Mouse (Mus musculus): Measurements from ENCODE around the gene Pip5k1a. TPM values are rescaled to one million over a fixed set of nuclear protein-coding genes. Genes with fewer than 3 reads are reported as not detected.

Gene Pip5k1a
- polyA plus RNA-seq, 1 experiment from 2014 or later: 12.8 TPM

DNA sequence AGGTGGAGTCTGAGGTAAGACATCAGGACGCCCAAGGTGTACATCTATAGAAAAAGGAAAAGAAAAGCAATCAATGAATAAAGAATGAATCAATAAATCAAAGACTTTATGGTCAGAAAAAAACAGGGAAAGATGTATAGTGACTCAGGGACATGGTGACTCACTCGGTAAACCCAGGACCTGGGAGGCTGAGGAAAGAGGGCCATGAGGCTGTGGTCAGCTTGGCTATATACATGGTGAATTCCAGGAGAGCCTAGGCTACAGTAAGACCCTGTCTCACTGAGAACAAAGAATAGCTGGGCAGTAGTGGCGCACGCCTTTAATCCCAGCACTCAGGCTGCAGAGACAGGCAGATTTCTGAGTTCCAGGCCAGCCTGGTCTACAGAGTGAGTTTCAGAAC lies 43.0 kb downstream of the Pip5k1a start:
- Histone ChIP-seq H3K4me1 (replicated peaks; ENCODE audit: control insufficient read depth, insufficient read depth, low read length) (no peaks in the 10 kb centered on the region), H3K27ac (ENCODE audit: low read depth, low read length) (no peak overlapping the region), H3K9me3 (ENCODE audit: control insufficient read depth, low read length) (no peaks in the 10 kb centered on the region), H3K36me3 (ENCODE audit: control insufficient read depth, insufficient read depth, low read length) (peaks cover 67% of the 10 kb centered on the region), H3K4me3 (ENCODE audit: low read depth, low read length) (no peak overlapping the region), H3K4me2 (no peak overlapping the region), H3K27me3 (replicated peaks; ENCODE audit: control insufficient read depth, insufficient read depth, low read length) (no peaks in the 10 kb centered on the region), H3K9ac (ENCODE audit: low read depth, low read length) (no peak overlapping the region)
- no peak for DNase-seq (ENCODE audit: low spot score)
- WGBS: 93% methylated on average over 4 of the region's 4 CpGs
- ATAC-seq (replicated peaks; ENCODE audit: low FRiP score): no peak

DNA sequence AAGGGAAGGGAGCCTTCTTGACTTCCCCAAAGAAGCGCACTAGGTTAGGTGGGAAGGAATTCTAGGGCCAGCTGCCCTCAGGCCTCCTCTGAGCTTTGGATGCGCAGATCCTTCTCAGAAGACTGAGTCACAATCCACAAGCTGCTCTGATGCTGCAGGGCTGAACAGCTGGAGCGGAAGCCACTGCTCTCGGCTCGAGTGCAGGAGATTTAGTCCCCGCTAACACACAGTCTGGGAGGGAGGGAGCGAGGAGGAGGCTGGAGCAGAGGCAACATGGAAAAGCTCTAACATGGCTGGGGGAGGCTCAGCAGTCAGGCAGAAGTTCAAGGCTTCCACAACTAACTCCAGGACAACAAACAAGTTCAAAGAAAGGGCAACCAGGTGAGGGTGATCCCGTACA lies 48.7 kb downstream of the Pip5k1a start:
- Histone ChIP-seq H3K9ac (ENCODE audit: low read depth, low read length) (no peak overlapping the region), H3K9me3 (ENCODE audit: control insufficient read depth, low read length) (no peaks in the 10 kb centered on the region), H3K4me3 (ENCODE audit: low read depth, low read length) (no peak overlapping the region), H3K36me3 (ENCODE audit: control insufficient read depth, insufficient read depth, low read length) (peaks cover 26% of the 10 kb centered on the region), H3K27ac (ENCODE audit: low read depth, low read length) (no peak overlapping the region), H3K4me2 (no peak overlapping the region), H3K27me3 (replicated peaks; ENCODE audit: control insufficient read depth, insufficient read depth, low read length) (no peaks in the 10 kb centered on the region), H3K4me1 (replicated peaks; ENCODE audit: control insufficient read depth, insufficient read depth, low read length) (peaks cover 18% of the 10 kb centered on the region)
- WGBS: 83% methylated on average over 8 of the region's 8 CpGs
- ATAC-seq (replicated peaks; ENCODE audit: low FRiP score): no peak
- no peak for DNase-seq (ENCODE audit: low spot score)

DNA sequence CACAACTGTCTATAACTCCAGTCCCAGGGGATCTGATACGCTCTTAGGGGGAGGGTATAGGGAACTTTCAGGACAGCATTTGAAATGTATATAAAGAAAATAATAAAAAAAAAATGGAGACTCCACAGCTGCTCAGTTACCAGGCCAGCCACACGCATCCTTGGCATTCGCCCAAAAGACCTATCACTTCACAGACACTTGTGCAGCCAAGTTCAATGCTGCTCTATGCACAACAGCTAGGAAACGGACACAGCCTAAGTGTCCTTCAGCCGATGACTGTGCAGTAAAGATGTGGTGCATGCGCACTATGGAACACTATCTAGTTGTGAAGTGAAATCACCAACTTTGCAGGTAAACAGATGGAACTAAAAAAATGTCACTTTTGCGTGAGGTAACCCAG lies 50.5 kb downstream of the Pip5k1a start:
- DNase-seq (ENCODE audit: low spot score): no peak
- 80% methylated on average over 7 of the region's 7 CpGs for WGBS
- H3K27ac ChIP-seq (ENCODE audit: low read depth, low read length): no peak overlapping the region
- ATAC-seq (replicated peaks; ENCODE audit: low FRiP score): 0 out of 2 replicates have a peak, but pooled peaks have one; percentile 23
- H3K4me2 ChIP-seq: no peak overlapping the region
- H3K9ac ChIP-seq (ENCODE audit: low read depth, low read length): no peak overlapping the region
- peaks cover 19% of the 10 kb centered on the region for H3K4me1 ChIP-seq (replicated peaks; ENCODE audit: control insufficient read depth, insufficient read depth, low read length)
- no peaks in the 10 kb centered on the region for H3K27me3 ChIP-seq (replicated peaks; ENCODE audit: control insufficient read depth, insufficient read depth, low read length)
- no peak overlapping the region for H3K4me3 ChIP-seq (ENCODE audit: low read depth, low read length)
- H3K9me3 ChIP-seq (ENCODE audit: control insufficient read depth, low read length): no peaks in the 10 kb centered on the region
- peaks cover 15% of the 10 kb centered on the region for H3K36me3 ChIP-seq (ENCODE audit: control insufficient read depth, insufficient read depth, low read length)

DNA sequence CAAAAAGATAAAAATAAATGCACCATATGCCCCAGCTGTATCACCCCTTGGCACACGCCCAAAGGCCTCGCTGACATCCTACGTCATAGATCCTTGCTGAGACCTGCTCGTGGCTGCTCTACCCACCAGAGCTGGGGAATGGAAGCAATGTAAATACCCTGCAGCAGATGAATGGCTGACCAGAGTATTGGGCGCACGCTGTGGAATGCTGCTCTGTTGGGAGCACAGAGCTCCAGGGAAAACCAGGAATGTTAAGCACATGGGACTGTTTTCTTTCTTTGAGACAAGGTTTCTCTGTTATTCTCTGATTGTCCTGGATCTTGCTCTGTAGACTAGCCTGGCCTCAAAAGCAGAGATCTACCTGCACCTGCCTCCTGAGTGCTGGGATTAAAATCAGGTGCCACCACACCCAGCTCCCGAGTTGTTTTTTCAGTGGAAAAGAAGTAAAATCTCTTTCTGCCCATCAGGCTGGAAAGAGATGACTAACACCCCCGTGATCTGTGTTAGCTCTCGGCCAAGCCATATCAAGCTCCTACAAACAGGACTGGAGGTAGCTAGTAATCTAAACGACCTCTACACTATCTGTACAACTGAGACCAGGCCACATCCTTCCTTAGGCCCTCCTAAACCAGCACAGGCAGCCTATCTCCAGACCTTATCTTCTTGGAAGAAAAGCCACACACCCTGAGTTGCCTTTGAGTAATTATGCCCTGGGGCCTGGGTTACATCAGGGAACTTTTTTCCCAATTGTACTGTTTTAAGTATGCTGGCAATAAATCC lies 52.1 kb downstream of the Pip5k1a start:
- no peaks in the 10 kb centered on the region for H3K9me3 ChIP-seq (ENCODE audit: control insufficient read depth, low read length)
- peaks cover 6% of the 10 kb centered on the region for H3K36me3 ChIP-seq (ENCODE audit: control insufficient read depth, insufficient read depth, low read length)
- H3K4me3 ChIP-seq (ENCODE audit: low read depth, low read length): no peak overlapping the region
- peak overlapping the region; percentile 55 for H3K4me2 ChIP-seq
- peaks cover 21% of the 10 kb centered on the region for H3K4me1 ChIP-seq (replicated peaks; ENCODE audit: control insufficient read depth, insufficient read depth, low read length)
- DNase-seq (ENCODE audit: low spot score) (no peak), ATAC-seq (replicated peaks; ENCODE audit: low FRiP score) (peak; percentile 92)
- 21% methylated on average over 10 of the region's 10 CpGs for WGBS
- H3K27ac ChIP-seq (ENCODE audit: low read depth, low read length): peak overlapping the region; percentile 76
- no peaks in the 10 kb centered on the region for H3K27me3 ChIP-seq (replicated peaks; ENCODE audit: control insufficient read depth, insufficient read depth, low read length)
- H3K9ac ChIP-seq (ENCODE audit: low read depth, low read length): peak overlapping the region; percentile 13; the same call in 1 of the 2 replicates

DNA sequence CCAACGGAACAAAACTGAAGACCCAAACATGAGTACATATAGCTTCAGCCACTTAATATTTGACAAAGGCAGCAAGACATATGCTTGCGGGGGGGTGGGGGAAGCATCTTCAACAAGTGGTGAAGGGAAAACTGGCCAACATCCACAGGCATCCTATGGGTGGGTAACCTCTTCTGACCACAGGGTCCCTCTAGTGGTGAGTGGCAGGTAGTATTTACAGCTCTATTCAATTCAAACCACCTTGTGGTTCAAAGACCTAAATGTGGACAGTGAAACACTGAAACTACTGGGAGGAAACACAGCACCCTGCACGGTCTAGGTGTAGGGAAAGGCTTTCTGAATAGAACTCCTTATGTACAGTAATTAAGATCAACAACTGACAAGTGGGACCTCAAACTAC lies 53.0 kb downstream of the Pip5k1a start:
- no peak overlapping the region for H3K27ac ChIP-seq (ENCODE audit: low read depth, low read length)
- DNase-seq (ENCODE audit: low spot score) (no peak), ATAC-seq (replicated peaks; ENCODE audit: low FRiP score) (no peak)

DNA sequence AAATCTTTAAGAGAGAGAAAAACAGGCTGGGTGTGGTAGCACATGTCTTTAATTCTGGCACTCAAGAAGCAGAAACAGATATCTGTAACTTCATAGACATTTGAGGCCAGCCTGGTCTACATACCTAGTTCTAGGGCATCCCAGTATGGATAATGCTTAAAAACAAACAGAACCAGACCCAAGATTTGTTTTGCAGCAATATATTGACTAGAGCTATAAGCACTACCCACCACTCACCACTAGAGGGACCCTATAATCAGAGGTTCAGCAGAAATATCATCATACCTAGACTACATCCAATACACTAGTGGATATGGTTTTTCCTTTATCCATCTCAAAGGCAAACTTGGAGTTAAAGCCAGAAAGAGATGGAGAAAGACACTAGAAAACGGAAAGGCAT lies 53.8 kb downstream of the Pip5k1a start:
- Histone ChIP-seq H3K9ac (ENCODE audit: low read depth, low read length) (no peak overlapping the region), H3K36me3 (ENCODE audit: control insufficient read depth, insufficient read depth, low read length) (peaks cover under 1% of the 10 kb centered on the region), H3K4me3 (ENCODE audit: low read depth, low read length) (no peak overlapping the region), H3K27me3 (replicated peaks; ENCODE audit: control insufficient read depth, insufficient read depth, low read length) (no peaks in the 10 kb centered on the region), H3K4me1 (replicated peaks; ENCODE audit: control insufficient read depth, insufficient read depth, low read length) (peaks cover 21% of the 10 kb centered on the region), H3K27ac (ENCODE audit: low read depth, low read length) (no peak overlapping the region), H3K9me3 (ENCODE audit: control insufficient read depth, low read length) (no peaks in the 10 kb centered on the region), H3K4me2 (no peak overlapping the region)
- DNase-seq (ENCODE audit: low spot score): no peak
- ATAC-seq (replicated peaks; ENCODE audit: low FRiP score): no peak
- WGBS: 39% methylated on average over 1 of the region's 1 CpGs

More for the DNA sequence above, 53.0 kb downstream of the Pip5k1a start:
- Histone ChIP-seq H3K9me3 (ENCODE audit: control insufficient read depth, low read length) (no peaks in the 10 kb centered on the region), H3K4me2 (no peak overlapping the region), H3K9ac (ENCODE audit: low read depth, low read length) (no peak overlapping the region), H3K27me3 (replicated peaks; ENCODE audit: control insufficient read depth, insufficient read depth, low read length) (no peaks in the 10 kb centered on the region), H3K4me3 (ENCODE audit: low read depth, low read length) (no peak overlapping the region), H3K4me1 (replicated peaks; ENCODE audit: control insufficient read depth, insufficient read depth, low read length) (peaks cover 21% of the 10 kb centered on the region), H3K36me3 (ENCODE audit: control insufficient read depth, insufficient read depth, low read length) (peaks cover 4% of the 10 kb centered on the region)
- 27% methylated on average over 3 of the region's 3 CpGs for WGBS

DNA sequence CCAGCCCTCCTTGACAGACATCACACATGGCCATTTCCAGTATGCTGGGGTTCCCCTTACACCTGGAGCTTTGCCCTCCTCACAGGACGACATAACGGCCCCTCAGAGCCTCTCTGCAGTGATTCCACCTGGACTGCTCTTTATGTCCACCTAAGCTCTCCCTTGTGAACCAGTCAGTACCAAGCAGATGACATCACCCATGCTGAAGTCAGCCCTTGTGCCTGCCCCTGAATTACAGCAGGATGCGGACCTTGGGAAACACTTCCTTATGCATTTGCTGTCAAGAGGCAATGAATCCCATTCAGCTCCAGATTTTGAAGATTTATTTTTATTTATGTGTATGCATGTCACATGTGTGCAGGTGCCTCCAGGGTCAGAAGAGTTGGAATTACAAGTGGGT lies 58.8 kb downstream of the Pip5k1a start:
- Histone ChIP-seq H3K27ac (ENCODE audit: low read depth, low read length) (no peak overlapping the region), H3K4me3 (ENCODE audit: low read depth, low read length) (no peak overlapping the region), H3K9ac (ENCODE audit: low read depth, low read length) (no peak overlapping the region), H3K9me3 (ENCODE audit: control insufficient read depth, low read length) (no peaks in the 10 kb centered on the region), H3K36me3 (ENCODE audit: control insufficient read depth, insufficient read depth, low read length) (no peaks in the 10 kb centered on the region), H3K4me1 (replicated peaks; ENCODE audit: control insufficient read depth, insufficient read depth, low read length) (peaks cover 9% of the 10 kb centered on the region; the same call in 1 of the 2 replicates), H3K27me3 (replicated peaks; ENCODE audit: control insufficient read depth, insufficient read depth, low read length) (no peaks in the 10 kb centered on the region), H3K4me2 (no peak overlapping the region)
- no peak for ATAC-seq (replicated peaks; ENCODE audit: low FRiP score)
- no peak for DNase-seq (ENCODE audit: low spot score)
- WGBS: 80% methylated on average over 3 of the region's 3 CpGs

DNA sequence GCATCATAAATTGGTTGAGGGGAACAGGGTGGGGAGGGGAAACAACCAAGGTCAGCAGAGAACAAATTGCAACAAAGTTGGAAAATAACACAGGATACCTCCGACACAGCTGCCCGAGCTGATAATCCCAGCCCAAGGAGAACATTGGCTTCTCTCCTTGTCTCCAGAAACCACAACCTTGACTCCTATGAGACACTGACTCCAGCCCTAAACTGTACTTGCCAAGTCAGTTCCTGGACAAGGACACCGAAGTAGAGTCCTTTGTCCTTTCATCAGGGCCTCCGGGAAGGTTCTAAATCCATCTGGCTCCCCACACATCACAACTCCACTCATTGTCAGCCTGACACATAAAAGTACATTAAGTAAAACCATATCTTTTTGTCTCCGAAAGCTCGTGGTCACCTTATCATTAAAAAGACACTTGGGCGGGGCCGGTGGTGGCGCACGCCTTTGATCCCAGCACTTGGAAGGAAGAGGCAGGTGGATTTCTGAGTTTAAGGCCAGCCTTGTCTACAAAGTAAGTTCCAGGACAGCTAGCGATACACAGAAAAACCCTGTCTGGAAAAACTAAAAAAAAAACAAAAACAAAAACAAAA lies 60.2 kb downstream of the Pip5k1a start:
- Histone ChIP-seq H3K27me3 (replicated peaks; ENCODE audit: control insufficient read depth, insufficient read depth, low read length) (no peaks in the 10 kb centered on the region), H3K4me3 (ENCODE audit: low read depth, low read length) (no peak overlapping the region), H3K9ac (ENCODE audit: low read depth, low read length) (peak overlapping the region; percentile 25; the same call in 1 of the 2 replicates), H3K4me1 (replicated peaks; ENCODE audit: control insufficient read depth, insufficient read depth, low read length) (peaks cover 15% of the 10 kb centered on the region), H3K36me3 (ENCODE audit: control insufficient read depth, insufficient read depth, low read length) (no peaks in the 10 kb centered on the region), H3K9me3 (ENCODE audit: control insufficient read depth, low read length) (no peaks in the 10 kb centered on the region), H3K4me2 (peak overlapping the region; percentile 57), H3K27ac (ENCODE audit: low read depth, low read length) (peak overlapping the region; percentile 81)
- DNase-seq (ENCODE audit: low spot score) (no peak), ATAC-seq (replicated peaks; ENCODE audit: low FRiP score) (peak; percentile 11; the same call in 1 of the 2 replicates)
- WGBS: 34% methylated on average over 11 of the region's 11 CpGs

Data from liver, embryonic 11.5 days (tissue).